Mouse (Mus musculus) spleen, adult 18-20 months (tissue): ENCODE measurements around the gene Gm21518.
"Not testable (repeated sequence)": the region's sequence is repeated elsewhere in the genome, so short reads cannot be mapped to it uniquely, and the experiment has no call there.

Experiments used
- DNase-seq, 2 experiments: peaks; one replicate each; pipeline ENCODE4 v3.0.0; 2022; ENCODE audit warnings: mixed read lengths in 2 of 2

The Gm21518 gene

DNA sequence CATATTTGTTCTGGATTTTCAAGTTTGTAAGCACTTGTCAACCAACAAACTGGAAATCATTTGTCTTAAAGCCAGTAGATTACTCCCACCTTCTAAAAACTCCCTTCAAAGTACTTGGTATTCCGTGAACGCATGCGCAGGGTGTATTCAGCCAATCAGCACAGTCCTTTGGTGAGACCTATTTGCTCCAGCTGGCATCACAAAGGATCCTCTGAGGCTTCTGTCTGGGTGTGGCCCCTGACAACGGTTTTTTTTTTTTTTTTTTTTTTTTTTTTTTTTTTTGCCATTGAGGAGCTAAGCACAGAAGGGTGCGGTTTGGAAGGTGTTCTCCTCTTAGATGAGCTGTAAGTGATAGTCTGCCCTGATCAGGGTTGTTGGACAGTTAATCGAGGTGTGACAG lies at the start of gene Gm21518:
Gene Gm21518 (plus strand): TSS at position 301 of the 400 bp plus-strand sequence.
- not testable (repeated sequence) for DNase-seq
